Mouse (Mus musculus): Measurements from ENCODE around the gene Sorcs1. TPM values are rescaled to one million over a fixed set of nuclear protein-coding genes. Genes with fewer than 3 reads are reported as not detected.

Gene Sorcs1
- polyA plus RNA-seq, 1 experiment from 2014 or later: 1.1 TPM

- peak overlapping the region; percentile 0; the same call in 1 of the 2 replicates for H3K4me2 ChIP-seq
- H3K27me3 ChIP-seq: peaks cover 7% of the 10 kb centered on the region; the same call in 1 of the 2 replicates
- no peak overlapping the region for H3K4me3 ChIP-seq (replicated peaks)
- H3K27ac ChIP-seq: no peak overlapping the region
- H3K9ac ChIP-seq (replicated peaks): no peak overlapping the region
- ATAC-seq (ENCODE audit: insufficient number of reproducible peaks, insufficient read depth, low FRiP score, low TSS enrichment, low read depth): no peak
- WGBS: 21% methylated on average over 11 of the region's 11 CpGs
- H3K36me3 ChIP-seq: no peaks in the 10 kb centered on the region
- H3K4me1 ChIP-seq (replicated peaks): peaks cover 9% of the 10 kb centered on the region
- no peaks in the 10 kb centered on the region for H3K9me3 ChIP-seq
These were observed 190.7 kb downstream of the Sorcs1 start for GRCm38 (mm10) chr19:50487768-50488167.

- H3K27me3 ChIP-seq: peaks cover 7% of the 10 kb centered on the region; the same call in 1 of the 2 replicates
- peaks cover 9% of the 10 kb centered on the region for H3K4me1 ChIP-seq (replicated peaks)
- H3K27ac ChIP-seq: no peak overlapping the region
- ATAC-seq (ENCODE audit: insufficient number of reproducible peaks, insufficient read depth, low FRiP score, low TSS enrichment, low read depth): no peak
- H3K4me2 ChIP-seq: no peak overlapping the region
- H3K9me3 ChIP-seq: no peaks in the 10 kb centered on the region
- H3K36me3 ChIP-seq: no peaks in the 10 kb centered on the region
- no peak overlapping the region for H3K9ac ChIP-seq (replicated peaks)
- H3K4me3 ChIP-seq (replicated peaks): no peak overlapping the region
- WGBS: 88% methylated on average over 5 of the region's 5 CpGs
These were observed 192.1 kb downstream of the Sorcs1 start for GRCm38 (mm10) chr19:50486345-50486744.

GRCm38 (mm10) chr19:50476774-50477173, 201.7 kb downstream of the Sorcs1 start:
- Histone ChIP-seq H3K27ac (no peak overlapping the region), H3K4me2 (no peak overlapping the region)
- 47% methylated on average over 6 of the region's 6 CpGs for WGBS

DNA sequence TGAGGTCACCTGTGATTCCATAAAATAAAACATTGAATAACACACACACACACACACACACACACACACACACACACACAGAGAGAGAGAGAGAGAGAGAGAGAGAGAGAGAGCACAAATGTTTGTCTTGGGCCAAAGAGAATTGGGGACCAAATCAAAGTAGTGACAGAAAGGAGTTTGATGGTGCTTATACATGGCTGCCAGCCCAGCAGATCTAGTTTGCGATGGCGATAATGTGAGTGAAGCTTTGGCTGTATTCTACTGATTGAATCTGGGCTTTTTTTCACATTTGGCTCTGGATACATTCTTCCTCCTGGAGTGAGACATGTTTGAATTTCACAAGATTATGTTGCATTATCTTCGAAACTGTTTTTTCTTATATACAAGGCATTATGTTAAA, 209.9 kb downstream of the Sorcs1 start:
- Histone ChIP-seq H3K9ac (replicated peaks) (no peak overlapping the region), H3K27ac (no peak overlapping the region), H3K4me2 (no peak overlapping the region), H3K9me3 (no peaks in the 10 kb centered on the region), H3K4me1 (replicated peaks) (no peaks in the 10 kb centered on the region), H3K36me3 (no peaks in the 10 kb centered on the region), H3K27me3 (no peaks in the 10 kb centered on the region), H3K4me3 (replicated peaks) (no peak overlapping the region)
- ATAC-seq (ENCODE audit: insufficient number of reproducible peaks, insufficient read depth, low FRiP score, low TSS enrichment, low read depth): no peak
- 91% methylated on average over 3 of the region's 3 CpGs for WGBS

More at GRCm38 (mm10) chr19:50476774-50477173, 201.7 kb downstream of the Sorcs1 start:
- Histone ChIP-seq H3K9me3 (no peaks in the 10 kb centered on the region), H3K4me1 (replicated peaks) (no peaks in the 10 kb centered on the region), H3K27me3 (no peaks in the 10 kb centered on the region), H3K36me3 (no peaks in the 10 kb centered on the region), H3K4me3 (replicated peaks) (no peak overlapping the region), H3K9ac (replicated peaks) (no peak overlapping the region)
- no peak for ATAC-seq (ENCODE audit: insufficient number of reproducible peaks, insufficient read depth, low FRiP score, low TSS enrichment, low read depth)

DNA sequence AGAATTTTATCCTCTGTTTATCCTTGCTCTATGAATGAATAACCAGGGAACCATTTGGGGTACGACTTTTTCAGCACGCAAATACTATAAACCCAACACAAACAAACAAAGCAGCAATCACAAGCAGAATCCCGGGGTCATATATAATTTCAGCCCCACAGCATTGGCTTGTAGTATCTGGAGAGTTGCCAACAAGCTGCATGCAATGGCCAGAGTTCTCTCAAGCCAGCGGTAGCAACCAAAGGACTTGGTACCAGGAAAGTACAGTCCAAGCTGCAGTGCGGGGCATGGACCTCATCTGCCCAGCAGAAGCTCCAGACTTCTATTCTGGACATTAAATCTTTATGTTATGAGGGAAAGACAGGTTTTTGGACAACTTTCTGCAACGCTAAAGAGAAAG, 213.6 kb downstream of the Sorcs1 start:
- no peak for ATAC-seq (ENCODE audit: insufficient number of reproducible peaks, insufficient read depth, low FRiP score, low TSS enrichment, low read depth)
- H3K27ac ChIP-seq: no peak overlapping the region

GRCm38 (mm10) chr19:50458581-50458980, 219.9 kb downstream of the Sorcs1 start:
- Histone ChIP-seq H3K9ac (replicated peaks) (no peak overlapping the region), H3K4me3 (replicated peaks) (no peak overlapping the region), H3K9me3 (no peaks in the 10 kb centered on the region), H3K4me1 (replicated peaks) (no peaks in the 10 kb centered on the region), H3K4me2 (no peak overlapping the region), H3K27me3 (no peaks in the 10 kb centered on the region), H3K36me3 (no peaks in the 10 kb centered on the region), H3K27ac (no peak overlapping the region)
- 93% methylated on average over 5 of the region's 5 CpGs for WGBS
- no peak for ATAC-seq (ENCODE audit: insufficient number of reproducible peaks, insufficient read depth, low FRiP score, low TSS enrichment, low read depth)

More for the DNA sequence above, 213.6 kb downstream of the Sorcs1 start:
- Histone ChIP-seq H3K36me3 (no peaks in the 10 kb centered on the region), H3K4me2 (no peak overlapping the region), H3K4me3 (replicated peaks) (no peak overlapping the region), H3K4me1 (replicated peaks) (no peaks in the 10 kb centered on the region), H3K9ac (replicated peaks) (no peak overlapping the region), H3K27me3 (no peaks in the 10 kb centered on the region), H3K9me3 (no peaks in the 10 kb centered on the region)
- 78% methylated on average over 6 of the region's 6 CpGs for WGBS

GRCm38 (mm10) chr19:50457275-50457892, 221.1 kb downstream of the Sorcs1 start:
- Histone ChIP-seq H3K27ac (no peak overlapping the region), H3K36me3 (no peaks in the 10 kb centered on the region), H3K4me1 (replicated peaks) (no peaks in the 10 kb centered on the region), H3K4me2 (no peak overlapping the region), H3K9ac (replicated peaks) (no peak overlapping the region), H3K9me3 (no peaks in the 10 kb centered on the region), H3K27me3 (no peaks in the 10 kb centered on the region), H3K4me3 (replicated peaks) (no peak overlapping the region)
- WGBS: 61% methylated on average over 5 of the region's 5 CpGs
- ATAC-seq (ENCODE audit: insufficient number of reproducible peaks, insufficient read depth, low FRiP score, low TSS enrichment, low read depth): no peak

DNA sequence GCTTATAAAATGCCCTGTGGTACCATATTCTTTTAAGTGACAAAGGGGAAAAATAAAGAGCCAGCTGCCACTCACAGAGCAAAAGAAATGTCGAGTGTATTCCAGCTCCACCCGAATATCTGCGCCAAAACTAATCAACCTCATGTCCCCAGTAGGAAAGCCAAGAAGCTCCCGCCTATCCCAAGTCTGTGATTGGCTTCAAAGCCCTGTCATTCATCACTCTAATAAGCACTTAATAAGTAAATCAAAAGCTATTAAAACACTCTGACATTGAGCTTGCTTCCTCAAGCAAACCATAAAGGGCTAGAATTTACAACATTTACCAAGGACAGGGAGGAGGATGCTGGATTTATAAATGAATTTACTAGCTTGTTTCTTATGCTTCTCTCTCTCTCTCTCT, 237.3 kb downstream of the Sorcs1 start:
- H3K9me3 ChIP-seq: no peaks in the 10 kb centered on the region
- no peak overlapping the region for H3K9ac ChIP-seq (replicated peaks)
- no peak for ATAC-seq (ENCODE audit: insufficient number of reproducible peaks, insufficient read depth, low FRiP score, low TSS enrichment, low read depth)
- H3K27me3 ChIP-seq: no peaks in the 10 kb centered on the region
- no peak overlapping the region for H3K27ac ChIP-seq
- no peak overlapping the region for H3K4me2 ChIP-seq
- no peaks in the 10 kb centered on the region for H3K36me3 ChIP-seq
- 23% methylated on average over 4 of the region's 4 CpGs for WGBS
- no peak overlapping the region for H3K4me3 ChIP-seq (replicated peaks)
- H3K4me1 ChIP-seq (replicated peaks): peaks cover 6% of the 10 kb centered on the region

GRCm38 (mm10) chr19:50440246-50440910, 238.1 kb downstream of the Sorcs1 start:
- H3K4me2 ChIP-seq: peak overlapping the region; percentile 47
- H3K4me1 ChIP-seq (replicated peaks): peaks cover 6% of the 10 kb centered on the region
- no peaks in the 10 kb centered on the region for H3K27me3 ChIP-seq
- 0 out of 2 replicates have a peak overlapping the region, but pooled peaks have one; percentile 9 for H3K4me3 ChIP-seq (replicated peaks)
- no peaks in the 10 kb centered on the region for H3K9me3 ChIP-seq
- 8% methylated on average over 11 of the region's 11 CpGs for WGBS
- no peak overlapping the region for H3K9ac ChIP-seq (replicated peaks)
- H3K27ac ChIP-seq: no peak overlapping the region
- no peak for ATAC-seq (ENCODE audit: insufficient number of reproducible peaks, insufficient read depth, low FRiP score, low TSS enrichment, low read depth)
- no peaks in the 10 kb centered on the region for H3K36me3 ChIP-seq

DNA sequence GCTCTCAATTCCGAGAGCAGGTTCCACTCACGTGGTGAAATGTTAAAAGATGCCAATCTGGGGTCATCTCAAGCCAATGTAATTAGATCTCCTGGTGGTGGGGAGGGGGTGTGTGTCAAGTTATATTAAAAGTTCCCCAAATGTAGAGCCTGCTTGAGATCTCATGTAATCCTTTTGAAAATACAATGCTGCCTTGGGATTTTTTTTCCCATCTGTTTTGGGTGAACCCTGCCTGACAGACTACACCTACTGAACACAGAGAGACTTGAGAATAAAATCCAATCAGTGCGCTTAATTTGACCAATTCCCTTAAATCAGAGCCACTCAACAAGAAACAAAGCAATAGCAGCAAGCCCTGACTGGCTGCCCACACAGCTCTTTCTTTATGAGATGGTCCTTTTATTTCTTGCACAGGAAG, 239.0 kb downstream of the Sorcs1 start:
- Histone ChIP-seq H3K27me3 (no peaks in the 10 kb centered on the region), H3K4me3 (replicated peaks) (no peak overlapping the region), H3K4me1 (replicated peaks) (peaks cover 6% of the 10 kb centered on the region), H3K36me3 (no peaks in the 10 kb centered on the region), H3K27ac (no peak overlapping the region), H3K9me3 (no peaks in the 10 kb centered on the region), H3K4me2 (no peak overlapping the region), H3K9ac (replicated peaks) (no peak overlapping the region)
- no peak for ATAC-seq (ENCODE audit: insufficient number of reproducible peaks, insufficient read depth, low FRiP score, low TSS enrichment, low read depth)
- 26% methylated on average over 3 of the region's 3 CpGs for WGBS

DNA sequence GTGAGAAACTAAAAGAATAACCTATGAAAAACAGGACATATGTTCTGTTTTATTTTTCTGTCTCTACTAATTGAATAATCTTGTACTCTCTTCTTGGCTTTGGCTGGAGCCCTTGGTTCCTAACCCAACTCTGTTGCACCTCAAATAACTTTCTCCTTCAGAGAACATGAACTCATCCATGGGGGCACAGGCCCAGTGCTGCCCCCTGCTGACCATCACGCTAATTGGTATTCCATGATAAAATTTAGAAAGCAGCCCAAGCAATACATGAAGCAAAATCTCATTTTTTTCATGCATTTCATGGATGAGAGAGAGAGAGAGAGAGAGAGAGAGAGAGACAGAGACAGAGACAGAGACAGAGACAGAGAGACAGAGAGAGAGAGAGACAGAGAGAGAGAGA, 255.5 kb downstream of the Sorcs1 start:
- Histone ChIP-seq H3K4me1 (replicated peaks) (no peaks in the 10 kb centered on the region), H3K27ac (no peak overlapping the region), H3K4me3 (replicated peaks) (no peak overlapping the region), H3K4me2 (no peak overlapping the region), H3K36me3 (no peaks in the 10 kb centered on the region), H3K27me3 (peaks cover 9% of the 10 kb centered on the region; the same call in 1 of the 2 replicates), H3K9me3 (no peaks in the 10 kb centered on the region), H3K9ac (replicated peaks) (no peak overlapping the region)
- WGBS: 67% methylated on average over 1 of the region's 1 CpGs
- no peak for ATAC-seq (ENCODE audit: insufficient number of reproducible peaks, insufficient read depth, low FRiP score, low TSS enrichment, low read depth)
